20 mouse cellular contexts compared by ENCODE assay signal in genomic region chr16:94239567-94239966, GRCm38 (mm10).
DNase-seq lines count a peak whose midpoint lies in the region; ATAC-seq and TF ChIP-seq lines count a peak whose summit lies in the region.
"Had no signal": no experiment of that assay in that cellular context is flagged by ENCODE, and none has a peak within 500 bp of the region (broad histone marks: within the 10 kb centered on the region; RNA-seq: fewer than 3 reads in every experiment).

No protein-coding gene starts in this region.

- 89% methylated on average over 6 of the region's 6 CpGs for WGBS in midbrain, postnatal 0 days

- no peaks in the 10 kb centered on the region for H3K36me3 ChIP-seq in midbrain, postnatal 0 days (ENCODE audit: insufficient read depth, low read length)
- H3K36me3 ChIP-seq: heart, embryonic 10.5 days; limb, embryonic 12.5 days had no signal

- 0 out of 2 replicates have a peak, but pooled peaks cover 5% of the 10 kb centered on the region for H3K4me1 ChIP-seq in midbrain, postnatal 0 days (ENCODE audit: insufficient read depth, low read length)

- H3K4me3 ChIP-seq in midbrain, postnatal 0 days (ENCODE audit: low read depth, low read length), result no peak overlapping the region
- H3K4me3 ChIP-seq: forebrain, embryonic 13.5 days; heart, embryonic 10.5 days; limb, embryonic 12.5 days had no signal

- no peaks in the 10 kb centered on the region for H3K27me3 ChIP-seq in midbrain, postnatal 0 days (ENCODE audit: insufficient read depth, low read length)
- H3K27me3 ChIP-seq: Patski had no signal

- DNase-seq in thymus, postnatal 14 days, result peak; percentile 49
- DNase-seq in thymus, postnatal 36 days, result no peak
- DNase-seq in T-cell, adult 2 months (ENCODE audit: low spot score), result peak; percentile 58
- no peak for DNase-seq in layer of hippocampus, adult 11-12 months (ENCODE audit: low spot score)
- no peak for DNase-seq in midbrain, postnatal 0 days (ENCODE audit: low spot score)
- no peak for DNase-seq in kidney, adult 9 months
- DNase-seq: cerebellum, adult 11 months; cerebellum, postnatal 25 days; heart, postnatal 14 days; kidney, adult 11 months; kidney, postnatal 14 days; retina, postnatal 1 day; right cerebral cortex, postnatal 4 days had no signal

- H3K4me2 ChIP-seq in midbrain, postnatal 0 days (ENCODE audit: low read depth, low read length, poor library complexity, severe bottlenecking), result no peak overlapping the region
- H3K4me2 ChIP-seq: forebrain, embryonic 13.5 days; hindbrain, embryonic 14.5 days; limb, embryonic 12.5 days; midbrain, embryonic 11.5 days had no signal

- peak; percentile 20; the same call in 1 of the 2 replicates for ATAC-seq in megakaryocyte, adult 5-6 weeks (ENCODE audit: poor library complexity, severe bottlenecking)
- no peak for ATAC-seq in midbrain, postnatal 0 days (ENCODE audit: low FRiP score)
- ATAC-seq: forebrain, embryonic 13.5 days; Patski had no signal

- no peak for TF ChIP-seq CTCF in midbrain, postnatal 0 days (IDR thresholded peaks at IDR 0.05)

- no peak overlapping the region for H3K27ac ChIP-seq in midbrain, postnatal 0 days (ENCODE audit: low read depth, low read length)
- H3K27ac ChIP-seq: forebrain, embryonic 13.5 days; heart, embryonic 10.5 days; hindbrain, embryonic 14.5 days; limb, embryonic 12.5 days had no signal

- H3K9me3 ChIP-seq in midbrain, postnatal 0 days (ENCODE audit: low read length), result no peaks in the 10 kb centered on the region
- H3K9me3 ChIP-seq: forebrain, embryonic 13.5 days; heart, embryonic 10.5 days; limb, embryonic 12.5 days had no signal

- H3K9ac ChIP-seq in midbrain, postnatal 0 days (replicated peaks; ENCODE audit: low read length, poor library complexity, severe bottlenecking), result no peak overlapping the region
- H3K9ac ChIP-seq: forebrain, embryonic 13.5 days; hindbrain, embryonic 14.5 days; limb, embryonic 12.5 days had no signal

Comparison
In these comparisons a context has a peak if more than half of its experiments do, and no peak if none do; other contexts are left out.
1. DNase-seq: peak in thymus, postnatal 14 days (single experiment) and T-cell, adult 2 months (single experiment); none in thymus, postnatal 36 days (0 of 2), layer of hippocampus, adult 11-12 months (single experiment), midbrain, postnatal 0 days (single experiment) and kidney, adult 9 months (single experiment).